Mouse (Mus musculus): ENCODE measurements around the gene Psd4.

Psd4 gene

GRCm38 (mm10) chr2:24386158-24386963 is 19.0 kb downstream of the Psd4 start:
- DNase-seq (ENCODE audit: extremely low read depth, low read depth): no peak

- no peak for DNase-seq (ENCODE audit: extremely low read depth, low read depth)
Measured at GRCm38 (mm10) chr2:24386964-24387320, 19.6 kb downstream of the Psd4 start.

- no peak for DNase-seq (ENCODE audit: extremely low read depth, low read depth)
Measured at GRCm38 (mm10) chr2:24387361-24388283, 20.2 kb downstream of the Psd4 start.

- no peak for DNase-seq (ENCODE audit: extremely low read depth, low read depth)
Measured at GRCm38 (mm10) chr2:24393251-24393650, 25.9 kb downstream of the Psd4 start.

- DNase-seq (ENCODE audit: extremely low read depth, low read depth): no peak
Measured at GRCm38 (mm10) chr2:24397115-24397514, 29.7 kb downstream of the Psd4 start.

GRCm38 (mm10) chr2:24400711-24401110 is 33.3 kb downstream of the Psd4 start:
- DNase-seq (ENCODE audit: extremely low read depth, low read depth): no peak

- no peak for DNase-seq (ENCODE audit: extremely low read depth, low read depth)
Measured at GRCm38 (mm10) chr2:24405345-24406012, 38.1 kb downstream of the Psd4 start.

- no peak for DNase-seq (ENCODE audit: extremely low read depth, low read depth)
Measured at GRCm38 (mm10) chr2:24407701-24408485, 40.5 kb downstream of the Psd4 start.

- DNase-seq (ENCODE audit: extremely low read depth, low read depth): no peak
Measured at GRCm38 (mm10) chr2:24409166-24409565, 41.8 kb downstream of the Psd4 start.

- no peak for DNase-seq (ENCODE audit: extremely low read depth, low read depth)
Measured at GRCm38 (mm10) chr2:24413172-24413571, 45.8 kb downstream of the Psd4 start.

GRCm38 (mm10) chr2:24413677-24414076 is 46.3 kb downstream of the Psd4 start:
- no peak for DNase-seq (ENCODE audit: extremely low read depth, low read depth)

GRCm38 (mm10) chr2:24416668-24417067 is 49.3 kb downstream of the Psd4 start:
- no peak for DNase-seq (ENCODE audit: extremely low read depth, low read depth)

GRCm38 (mm10) chr2:24417106-24417505 is 49.7 kb downstream of the Psd4 start:
- DNase-seq (ENCODE audit: extremely low read depth, low read depth): no peak

GRCm38 (mm10) chr2:24417564-24417963 is 50.2 kb downstream of the Psd4 start:
- DNase-seq (ENCODE audit: extremely low read depth, low read depth): no peak

- DNase-seq (ENCODE audit: extremely low read depth, low read depth): no peak
Measured at GRCm38 (mm10) chr2:24421211-24421863, 54.0 kb downstream of the Psd4 start.

GRCm38 (mm10) chr2:24422815-24423214 is 55.4 kb downstream of the Psd4 start:
- no peak for DNase-seq (ENCODE audit: extremely low read depth, low read depth)

GRCm38 (mm10) chr2:24425630-24426029 is 58.2 kb downstream of the Psd4 start:
- DNase-seq (ENCODE audit: extremely low read depth, low read depth): no peak

GRCm38 (mm10) chr2:24427866-24428675 is 60.7 kb downstream of the Psd4 start:
- no peak for DNase-seq (ENCODE audit: extremely low read depth, low read depth)

GRCm38 (mm10) chr2:24429806-24430205 is 62.4 kb downstream of the Psd4 start:
- DNase-seq (ENCODE audit: extremely low read depth, low read depth): no peak

- DNase-seq (ENCODE audit: extremely low read depth, low read depth): no peak
Measured at GRCm38 (mm10) chr2:24434670-24435069, 67.3 kb downstream of the Psd4 start.
